16 mouse cellular contexts compared by ENCODE assay signal in the genomic region with DNA sequence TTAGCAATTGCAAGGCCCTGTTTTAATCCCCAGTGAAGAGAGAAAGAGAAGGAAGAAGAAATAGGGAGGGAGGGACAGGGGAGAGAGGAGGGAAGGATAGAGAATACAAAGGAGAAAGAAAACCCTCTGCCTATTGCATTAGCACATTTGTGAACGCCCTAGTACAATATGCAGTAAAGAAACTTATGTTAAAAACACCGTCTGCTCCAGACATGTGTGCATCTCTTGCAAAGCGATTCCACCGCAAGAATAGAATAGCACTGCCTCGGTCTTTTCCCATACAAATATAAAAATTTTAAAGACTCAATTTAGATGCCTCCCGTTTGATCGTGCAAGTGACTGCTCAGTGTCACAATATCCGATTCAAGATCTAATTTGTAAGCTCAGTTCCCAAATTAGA.
"Had no signal": no experiment of that assay in that cellular context is flagged by ENCODE, and none has a peak within 500 bp of the region (broad histone marks: within the 10 kb centered on the region; RNA-seq: fewer than 3 reads in every experiment).

No protein-coding gene starts in this region.

- H3K27ac ChIP-seq: left cerebral cortex, adult 2 months; limb, embryonic 10.5 days; liver, embryonic 15.5 days; midbrain, embryonic 10.5 days; neural tube, embryonic 15.5 days had no signal

- H3K9ac ChIP-seq: liver, embryonic 15.5 days; neural tube, embryonic 15.5 days had no signal

- H3K36me3 ChIP-seq: limb, embryonic 10.5 days; liver, embryonic 15.5 days; neural tube, embryonic 15.5 days had no signal

- H3K27me3 ChIP-seq: liver, embryonic 15.5 days; neural tube, embryonic 15.5 days had no signal

- H3K4me1 ChIP-seq: limb, embryonic 10.5 days; liver, embryonic 15.5 days; neural tube, embryonic 15.5 days had no signal

- H3K4me2 ChIP-seq: liver, embryonic 11.5 days; liver, embryonic 15.5 days; neural tube, embryonic 15.5 days had no signal

- ATAC-seq: lung, postnatal 0 days had no signal

- H3K9me3 ChIP-seq: limb, embryonic 10.5 days; liver, embryonic 15.5 days; midbrain, embryonic 10.5 days; neural tube, embryonic 15.5 days had no signal

- DNase-seq: kidney, postnatal 25 days; lung, adult 2 months; lung, postnatal 36 days; midbrain, embryonic 14.5 days; right cerebral cortex, adult 18-20 months; right cerebral cortex, postnatal 25 days; thymus, adult 18-20 months; thymus, postnatal 14 days had no signal

- H3K4me3 ChIP-seq: left cerebral cortex, adult 2 months; limb, embryonic 10.5 days; liver, embryonic 15.5 days; midbrain, embryonic 10.5 days; myocyte; neural tube, embryonic 15.5 days had no signal
